Mouse (Mus musculus) embryo, embryonic 10 days (tissue): Measurements from ENCODE around the gene B3gnt9.

ENCODE experiments used
- DNase-seq: peaks from one replicate; pipeline ENCODE4 v3.0.0-alpha.2; 2015; ENCODE audit warnings: low spot score

B3gnt9 gene

DNA sequence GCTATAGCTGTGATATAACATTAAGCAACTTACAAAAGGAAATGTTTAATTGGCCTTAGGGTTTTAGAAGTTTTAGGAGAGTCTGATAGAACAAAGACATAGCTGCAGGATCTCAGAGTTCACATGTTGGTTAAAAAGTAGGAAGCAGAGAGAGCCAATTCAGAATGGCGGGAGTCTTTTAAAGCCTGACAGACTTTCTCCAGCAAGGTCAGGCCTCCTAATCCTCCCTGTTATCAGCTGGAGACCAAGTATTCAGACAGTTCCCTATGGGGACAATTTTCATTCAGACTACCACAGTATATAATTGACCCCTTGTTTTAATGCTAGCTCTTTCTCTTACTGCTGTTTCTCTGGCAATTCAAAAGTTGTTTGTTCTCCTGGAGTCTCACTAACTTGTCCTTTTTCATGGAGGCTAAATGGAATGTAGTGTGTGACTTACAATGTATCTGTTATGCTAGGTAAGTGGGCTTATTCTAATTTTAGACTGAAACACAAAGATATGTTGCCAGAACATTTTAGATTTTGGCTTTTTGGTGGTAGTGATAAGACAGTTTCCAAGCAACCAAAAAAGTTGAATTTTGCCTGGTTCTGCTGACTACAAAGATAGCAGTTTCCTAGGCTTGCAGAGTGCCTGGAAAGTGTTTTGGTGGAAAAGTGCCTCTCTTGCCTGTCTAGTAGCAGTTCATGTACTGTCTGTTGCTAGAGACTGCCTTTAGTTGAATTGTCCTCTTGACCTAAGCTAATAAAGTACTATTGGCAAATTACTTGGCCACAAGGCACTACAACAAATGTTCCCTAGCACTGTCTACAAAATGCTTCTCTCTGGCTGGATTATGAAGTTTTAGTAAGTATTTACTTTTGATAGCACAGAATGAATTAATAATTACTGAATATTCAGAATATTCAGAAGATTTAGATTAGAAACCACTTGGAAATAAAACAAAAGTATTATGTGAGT is 45.5 kb downstream of the B3gnt9 start:
- no peak for DNase-seq

GRCm38 (mm10) chr8:105207675-105208273 is 47.2 kb downstream of the B3gnt9 start:
- no peak for DNase-seq

DNA sequence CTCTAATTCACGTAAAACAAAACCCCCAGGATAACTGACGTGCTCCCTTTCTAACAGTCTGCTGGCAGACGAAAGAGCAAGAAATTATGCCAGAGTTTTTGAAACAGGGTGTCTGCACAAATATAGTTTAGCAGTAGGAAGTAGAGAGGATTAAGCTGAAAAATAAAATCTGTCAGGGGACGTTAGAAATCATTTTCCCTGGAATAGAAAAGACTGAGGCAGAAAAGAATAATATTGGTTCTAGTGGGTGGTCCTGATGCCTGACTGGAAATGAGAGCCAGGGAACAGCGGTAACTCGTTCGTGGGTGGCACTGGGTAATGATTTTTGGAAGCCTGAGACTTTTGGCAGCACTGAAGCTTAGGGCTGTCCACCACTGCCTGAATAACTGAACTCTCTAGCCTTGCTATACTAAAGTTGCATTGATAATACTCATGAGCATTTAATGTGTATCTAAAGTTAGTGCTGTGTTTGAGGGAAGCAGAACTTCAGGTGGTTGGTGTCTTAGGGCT is 48.1 kb downstream of the B3gnt9 start:
- DNase-seq: no peak

- DNase-seq: no peak
These were observed 49.2 kb downstream of the B3gnt9 start for GRCm38 (mm10) chr8:105205748-105206147.
